Mouse (Mus musculus) lung, adult 2 months (tissue): Measurements from ENCODE around the gene Jakmip3.

Experiments used
- CTCF ChIP-seq: fragments of 200-500 bp; IDR thresholded peaks from 2 replicates; pipeline ENCODE4 v1.5.1; 2011; ENCODE audit warnings: mild to moderate bottlenecking, low read length, control low read depth; ENCODE audit not compliant: insufficient read depth
- POLR2A ChIP-seq: fragments of 200-500 bp; IDR thresholded peaks from 2 replicates; pipeline ENCODE4 v1.6.1; 2011; ENCODE audit warnings: low read depth, mild to moderate bottlenecking, control low read depth, low read length, borderline replicate concordance; ENCODE audit errors: extremely low read depth

GRCm38 (mm10) chr7:139011027-139011426 lies 70.5 kb downstream of the Jakmip3 start:
- TF ChIP-seq CTCF (peak; percentile 85), POLR2A (no peak)
